Comparison of ENCODE assay signal across 8 mouse cellular contexts in genomic region chr11:76211595-76211994, GRCm38 (mm10). TPM values are rescaled to one million over a fixed set of nuclear protein-coding genes. Genes with fewer than 3 reads are reported as not detected.
"Had no signal": no experiment of that assay in that cellular context is flagged by ENCODE, and none has a peak within 500 bp of the region (broad histone marks: within the 10 kb centered on the region; RNA-seq: fewer than 3 reads in every experiment).

No protein-coding gene starts in this region.

RNA-seq across cellular contexts. Expression of gene Dbil5, which starts 5.8 kb away (rescaled TPM):
- total RNA-seq: gastrocnemius, postnatal 10 days; gastrocnemius, postnatal 4 days; granulocyte monocyte progenitor cell, adult 5-6 weeks; heart, postnatal 14 days; hindbrain, postnatal 0 days; left cerebral cortex, postnatal 4 days had no signal
- polyA plus RNA-seq: hindbrain, embryonic 11.5 days; limb, embryonic 11.5 days had no signal
